Mouse (Mus musculus): ENCODE results near the gene Caskin1.

- no peak for TF ChIP-seq CTCF (IDR thresholded peaks at IDR 0.05; ENCODE audit: low read depth)
- no peak for TF ChIP-seq EP300 (IDR thresholded peaks at IDR 0.05; ENCODE audit: low read depth)
Measured at GRCm38 (mm10) chr17:24544613-24545012, 56.2 kb downstream of the Caskin1 start.

All from liver, embryonic 14.5 days (tissue).